Mouse (Mus musculus) urinary bladder, adult 18-20 months (tissue): Measurements from ENCODE around the gene Prkcd.
A peak's percentile ranks its signal among the peaks of the same experiment; 100 is the strongest.
"Not testable (repeated sequence)": the region's sequence is repeated elsewhere in the genome, so short reads cannot be mapped to it uniquely, and the experiment has no call there.

ENCODE experiments used
- DNase-seq, 2 experiments: peaks; one replicate each; pipeline ENCODE4 v3.0.0; 2022; ENCODE audit warnings: low spot score in 2 of 2, mixed read lengths in 2 of 2

The Prkcd gene

DNA sequence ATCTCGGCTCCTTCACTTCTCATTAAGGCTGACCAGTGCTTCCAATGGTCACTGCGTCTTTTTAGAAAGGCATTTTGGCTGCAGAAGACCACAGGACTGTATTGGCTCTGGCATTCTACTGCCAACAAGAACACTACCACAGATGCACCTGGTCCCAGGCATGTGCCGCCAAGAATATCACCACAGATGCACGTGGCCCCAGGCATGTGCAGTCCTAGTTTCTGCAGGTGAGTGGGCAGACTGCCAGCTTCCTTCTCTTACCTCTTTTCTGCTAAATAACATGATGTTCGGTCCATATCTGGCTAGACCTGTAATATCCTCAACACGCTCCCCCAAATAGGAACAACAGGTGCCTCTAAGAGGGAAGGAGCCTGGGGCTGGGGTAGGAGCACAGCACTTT lies 17.8 kb downstream of the Prkcd start:
- DNase-seq = no peak

GRCm38 (mm10) chr14:30607696-30608095 lies 18.3 kb downstream of the Prkcd start:
- DNase-seq = no peak

DNA sequence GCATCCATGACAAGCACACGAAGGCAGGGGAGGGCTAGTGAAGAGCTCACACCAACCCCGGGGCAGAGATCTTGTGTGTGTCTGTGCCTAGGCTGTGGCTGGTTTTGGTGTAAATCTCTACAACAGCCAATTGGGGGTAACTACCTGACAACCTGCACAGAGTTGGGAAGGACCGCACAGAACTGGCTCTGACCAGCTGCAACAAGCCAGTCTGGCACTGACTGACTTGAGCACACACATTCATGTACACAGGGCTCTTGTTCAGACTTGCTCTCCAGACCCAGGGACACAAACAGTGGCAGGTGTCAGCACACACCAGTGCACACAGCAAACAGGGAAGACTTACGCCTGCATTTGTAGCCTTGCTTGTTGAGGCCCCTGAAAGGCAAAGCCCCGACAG lies 19.2 kb downstream of the Prkcd start:
- no peak for DNase-seq

DNA sequence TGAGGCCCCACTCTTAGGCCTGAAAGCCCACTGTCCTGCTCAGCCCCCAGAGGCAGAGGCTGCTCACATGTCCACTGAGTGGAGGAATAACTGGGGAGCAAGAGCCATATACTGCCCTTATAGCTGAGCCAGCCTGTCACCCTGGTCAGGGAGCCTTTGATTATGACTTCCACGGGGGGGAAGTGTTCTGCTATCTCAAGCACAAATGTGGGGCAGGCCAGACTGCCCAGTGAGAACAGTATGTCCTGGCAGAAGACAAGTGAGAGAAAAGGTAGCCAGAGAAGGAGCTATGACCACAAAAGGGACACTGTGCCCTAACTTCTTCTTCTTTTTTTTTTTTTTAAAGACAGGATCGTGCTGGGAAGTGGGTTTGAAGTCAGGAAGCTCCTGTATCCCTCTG lies 28.9 kb downstream of the Prkcd start:
- no peak for DNase-seq

- DNase-seq = no peak
These were observed 29.6 kb downstream of the Prkcd start for GRCm38 (mm10) chr14:30596407-30596806.

DNA sequence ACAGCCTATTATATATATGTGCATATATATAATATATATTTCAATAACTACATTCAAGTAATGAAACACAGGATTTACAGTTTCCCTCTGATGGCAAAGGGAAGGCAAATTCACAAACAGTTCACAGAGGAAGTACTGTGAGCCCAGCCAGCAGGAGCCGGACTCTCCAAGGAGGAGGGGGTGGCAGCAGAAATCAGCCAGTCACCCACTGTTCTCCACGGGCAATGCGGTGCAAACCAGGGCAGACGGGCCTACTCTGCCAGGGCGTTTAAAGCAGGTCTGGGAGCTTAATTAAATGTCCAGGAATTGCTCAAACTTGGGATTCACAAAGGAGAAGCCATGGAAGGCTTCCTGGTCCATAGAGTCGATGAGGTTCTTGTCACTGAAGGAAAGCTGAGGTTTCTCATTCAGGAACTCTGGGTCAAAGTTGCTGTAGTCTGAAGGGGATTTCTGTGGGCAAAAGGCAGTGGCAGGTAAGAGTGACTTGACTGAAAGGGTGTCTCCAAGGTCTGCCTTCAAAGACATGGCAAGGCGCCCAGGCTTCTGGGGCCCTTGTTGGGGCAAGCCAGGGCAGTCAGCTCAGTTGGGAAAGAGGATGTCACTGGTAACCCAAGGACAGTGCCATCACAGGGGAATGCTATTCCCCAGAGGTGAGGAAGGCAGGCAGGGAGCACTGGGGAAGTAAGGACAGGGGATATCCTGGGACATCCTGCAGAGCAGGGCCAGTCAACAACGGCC lies 30.3 kb downstream of the Prkcd start:
- no peak for DNase-seq

DNA sequence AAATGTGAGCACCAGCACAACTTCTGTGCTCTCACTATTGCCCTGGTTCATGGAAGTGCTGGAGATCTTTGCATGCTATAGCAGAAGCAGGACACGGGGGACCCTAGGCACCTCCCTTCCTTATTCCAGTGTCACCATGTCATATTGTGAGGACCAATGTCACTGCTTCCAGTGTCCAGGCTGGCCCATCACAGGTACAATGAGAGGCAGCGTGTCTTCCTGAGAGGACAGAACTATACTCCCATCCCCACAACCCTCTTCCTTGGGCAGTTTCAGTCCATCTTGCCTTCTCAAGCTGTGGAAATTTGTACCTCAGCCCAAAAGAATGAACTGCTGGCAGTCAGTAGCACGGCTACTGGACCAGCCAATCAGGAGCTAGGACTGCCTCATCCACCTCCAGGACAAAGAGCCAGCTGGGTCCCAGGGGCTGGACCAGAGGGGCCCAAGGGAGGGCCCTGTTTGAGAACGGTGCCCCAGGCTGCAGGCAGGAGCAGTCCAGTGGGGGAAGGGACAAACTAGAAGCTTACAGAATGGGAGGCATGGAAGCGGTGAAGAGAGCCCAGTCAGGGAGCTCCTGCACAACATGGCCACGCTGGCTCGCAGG lies 31.8 kb downstream of the Prkcd start:
- peak in 1 of 2 experiments; percentile 30 for DNase-seq

DNA sequence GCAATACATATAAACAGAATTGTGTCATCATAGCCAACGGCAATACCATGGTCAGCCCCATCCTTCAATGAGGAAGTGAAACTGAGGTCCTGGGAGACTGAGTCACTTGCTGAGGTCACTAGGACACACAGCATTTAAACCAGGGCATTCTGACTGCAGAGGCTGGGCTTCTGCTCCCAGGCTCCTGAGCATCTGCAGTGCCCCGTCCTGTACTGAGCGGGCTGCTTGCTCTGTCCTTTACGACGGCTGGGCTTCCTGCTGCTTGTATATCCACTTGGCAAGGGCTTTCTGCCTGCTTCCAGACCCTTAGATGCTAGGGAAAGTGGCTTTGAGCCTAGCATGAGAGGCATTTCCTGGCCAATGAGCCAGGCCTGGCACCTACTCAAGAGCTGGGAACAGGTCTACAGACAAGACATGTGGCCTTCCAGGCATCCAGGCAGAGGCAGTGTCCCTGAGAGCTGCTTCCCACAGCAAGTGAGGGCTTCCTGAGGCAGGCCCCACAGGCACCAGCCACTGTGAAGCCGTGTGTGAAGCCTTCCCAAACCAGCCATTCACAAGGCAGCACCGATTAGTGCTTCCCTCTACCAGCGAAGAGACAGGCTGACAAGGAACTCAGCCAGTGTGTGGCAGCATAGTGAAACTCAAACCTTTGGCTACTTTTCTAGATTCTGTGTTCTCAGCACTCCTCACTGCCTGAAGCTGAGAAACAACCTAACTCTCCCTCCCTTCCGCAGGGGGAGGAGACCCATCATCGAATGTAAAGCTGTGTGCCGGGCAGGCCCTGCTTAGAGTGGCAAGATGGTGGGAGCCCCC lies 32.5 kb downstream of the Prkcd start:
- peak in 1 of 2 experiments; percentile 25 for DNase-seq

- peak; percentile 48 to 68 for DNase-seq
These were observed 34.6 kb downstream of the Prkcd start for GRCm38 (mm10) chr14:30591417-30591816.

- no peak for DNase-seq
These were observed 35.1 kb downstream of the Prkcd start for GRCm38 (mm10) chr14:30590918-30591317.

GRCm38 (mm10) chr14:30590041-30590645 lies 35.9 kb downstream of the Prkcd start:
- DNase-seq = no peak

DNA sequence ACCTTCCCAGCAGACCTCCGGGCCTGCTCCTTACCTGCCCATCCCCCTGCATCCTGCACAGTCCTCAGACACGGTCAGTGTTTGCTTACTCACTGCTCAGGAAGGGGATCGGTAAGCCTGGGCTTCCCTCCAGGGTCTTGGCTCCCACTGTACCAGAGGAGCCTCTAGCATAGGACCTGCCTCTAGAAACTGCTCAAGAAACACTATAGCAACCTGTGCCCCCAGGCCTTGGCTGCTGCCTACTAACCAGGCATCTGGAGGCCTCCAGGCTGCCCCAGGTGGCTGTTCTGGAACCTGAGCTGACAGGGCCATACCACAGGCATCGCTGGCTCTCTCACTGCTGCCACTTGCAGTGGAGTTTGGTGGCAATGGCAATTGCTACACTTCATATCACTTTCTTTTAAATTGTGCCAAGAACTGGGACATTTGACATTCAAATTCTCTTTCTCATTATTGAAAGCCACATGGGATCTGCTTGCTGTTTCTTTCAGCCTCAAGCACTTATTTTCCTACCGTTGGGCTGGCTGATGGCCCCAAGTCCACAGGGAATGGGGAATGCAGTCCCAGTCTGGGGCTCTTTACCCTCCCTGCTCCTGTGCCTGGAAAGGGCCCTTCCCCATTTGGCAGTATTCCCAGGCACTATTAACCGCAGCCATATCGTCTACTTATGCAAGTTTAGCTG lies 39.1 kb downstream of the Prkcd start:
- no peak for DNase-seq

- no peak for DNase-seq
These were observed 40.7 kb downstream of the Prkcd start for GRCm38 (mm10) chr14:30585323-30585722.

- no peak for DNase-seq
These were observed 41.3 kb downstream of the Prkcd start for GRCm38 (mm10) chr14:30584497-30585251.

- DNase-seq = no peak
These were observed 41.9 kb downstream of the Prkcd start for GRCm38 (mm10) chr14:30584077-30584476.

- no peak for DNase-seq
These were observed 44.8 kb downstream of the Prkcd start for GRCm38 (mm10) chr14:30581238-30581637.

GRCm38 (mm10) chr14:30579882-30580281 lies 46.1 kb downstream of the Prkcd start:
- no peak for DNase-seq

- no peak for DNase-seq
These were observed 46.8 kb downstream of the Prkcd start for GRCm38 (mm10) chr14:30579180-30579579.

DNA sequence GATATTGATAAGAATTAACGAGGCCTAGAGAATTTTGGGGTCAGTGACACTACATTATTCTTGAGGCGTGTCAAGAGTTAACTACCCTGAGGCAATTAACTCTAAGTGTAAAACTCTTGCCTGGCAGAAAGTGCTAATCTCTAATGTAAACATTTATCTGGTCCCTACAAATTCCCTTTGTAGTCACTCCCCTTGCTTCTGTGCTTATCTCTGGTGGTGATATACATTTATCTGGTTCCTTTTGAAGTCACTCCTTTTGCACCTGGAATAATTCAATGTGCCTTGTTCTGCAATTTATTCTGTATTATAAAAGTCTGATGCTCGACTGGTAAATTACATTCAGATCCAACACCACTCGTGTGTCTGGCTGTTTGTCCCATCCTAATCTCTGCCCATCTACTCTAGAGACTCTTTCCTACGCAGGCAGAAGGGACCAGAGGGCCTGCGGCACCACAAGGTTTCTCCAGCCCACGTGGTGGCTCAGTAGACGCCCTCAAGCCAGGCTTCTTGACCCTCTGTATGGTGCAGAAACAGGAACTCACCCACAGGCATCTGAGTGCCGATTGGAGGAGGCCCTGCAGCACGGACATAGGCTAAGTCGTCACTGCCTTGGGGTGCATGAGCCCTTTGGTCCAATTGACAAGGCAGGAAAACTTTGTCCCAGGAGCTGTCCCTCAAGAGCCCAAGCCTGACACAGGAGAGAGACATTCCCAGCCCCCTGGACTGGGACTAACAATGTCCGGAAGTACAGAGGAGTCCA lies 48.5 kb downstream of the Prkcd start:
- not testable (repeated sequence) for DNase-seq

GRCm38 (mm10) chr14:30576260-30576659 lies 49.8 kb downstream of the Prkcd start:
- no peak for DNase-seq
